Mouse (Mus musculus) gastrocnemius, postnatal 25 days (tissue): Measurements from ENCODE around the gene Satb1. TPM values are rescaled to one million over a fixed set of nuclear protein-coding genes. Genes with fewer than 3 reads are reported as not detected.

Source experiments
- DNase-seq: peaks from one replicate; pipeline ENCODE4 v3.0.0; 2022
- long read RNA-seq, 2 experiments: library from polyadenylated mRNA; stranded (forward); transcript quantifications; one replicate each; pipeline ENCODE4 v2.0.0; 2021
- total RNA-seq, 2 experiments: library from RNA; stranded (reverse); gene quantifications; 1 replicate in 1 of 2; 2 replicates in 1 of 2; pipeline ENCODE4 v1.2.3; 2021

Gene Satb1
- total RNA-seq: 10 to 100 TPM; 64.0 to 78.8 TPM
- long read RNA-seq, experiment 1, full-length matches to known transcripts: 2 of 14 reads
- long read RNA-seq, experiment 1, partial matches to known transcripts: 4 of 14 reads
- long read RNA-seq, experiment 1, other reads (novel, unspliced or antisense): 8 of 14 reads
- long read RNA-seq, experiment 2, full-length matches to known transcripts: 11 of 20 reads
- long read RNA-seq, experiment 2, partial matches to known transcripts: 1 of 20 reads
- long read RNA-seq, experiment 2, other reads (novel, unspliced or antisense): 8 of 20 reads

DNA sequence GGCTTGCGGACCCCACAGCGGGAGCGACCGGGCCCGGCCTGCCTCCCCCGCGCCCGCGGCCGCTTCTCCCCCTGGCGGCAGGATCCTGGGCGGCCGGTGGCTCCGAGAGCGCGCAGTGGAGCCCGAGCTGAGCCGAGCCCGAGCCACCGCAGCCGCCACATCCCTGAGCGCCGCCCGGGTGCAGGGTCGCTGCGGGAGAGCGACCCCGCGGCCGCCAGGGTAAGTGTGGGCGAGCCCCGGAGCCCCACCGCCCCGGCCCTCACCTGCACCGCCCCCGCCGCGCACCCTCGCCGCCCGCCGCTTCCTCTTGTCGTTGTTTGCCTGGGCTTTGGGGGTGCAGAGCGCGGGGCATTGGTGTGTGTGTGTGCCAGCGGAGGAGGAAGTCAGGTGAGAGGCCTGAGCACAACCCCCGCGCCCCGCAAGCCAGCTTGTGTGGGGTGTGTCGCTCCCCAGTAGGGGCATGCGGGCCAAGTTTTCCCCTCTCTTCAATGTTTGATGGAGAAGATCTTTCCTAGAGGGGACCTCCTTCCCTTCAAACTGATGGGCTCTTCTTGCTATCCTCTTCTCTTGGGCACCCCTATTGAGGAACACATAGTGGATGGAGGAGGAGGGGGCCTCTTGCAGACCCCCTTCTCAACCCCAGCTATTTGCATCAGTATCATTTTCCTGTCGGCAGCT, at the start of gene Satb1:
Gene Satb1, minus strand, starts transcription at position 391 of the 678 bp plus-strand sequence.
- peak; percentile 56 for DNase-seq

GRCm38 (mm10) chr17:51882566-51882965, 49.5 kb upstream of the Satb1 start:
- DNase-seq: no peak

GRCm38 (mm10) chr17:51880895-51881622, 48.0 kb upstream of the Satb1 start:
- DNase-seq: no peak

DNA sequence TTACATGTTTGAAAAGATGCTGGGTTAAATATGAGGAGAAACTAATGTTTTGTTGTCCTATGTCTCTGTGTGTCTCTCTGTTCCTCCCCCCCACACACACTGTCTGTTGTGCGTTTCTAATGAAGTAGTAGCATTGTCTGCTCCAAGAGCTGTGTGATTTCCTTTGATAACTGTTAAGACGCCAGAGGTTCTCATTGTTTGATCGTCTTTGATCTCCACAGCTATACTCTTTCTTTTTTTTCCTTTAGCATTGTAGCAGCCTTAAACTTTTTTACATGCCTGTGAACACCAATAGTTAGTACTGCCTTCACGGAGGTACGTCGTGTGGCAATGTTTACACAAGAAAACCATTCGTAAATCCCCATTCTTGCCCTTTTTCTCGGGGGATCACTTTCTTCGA, 47.1 kb upstream of the Satb1 start:
- DNase-seq: no peak

DNA sequence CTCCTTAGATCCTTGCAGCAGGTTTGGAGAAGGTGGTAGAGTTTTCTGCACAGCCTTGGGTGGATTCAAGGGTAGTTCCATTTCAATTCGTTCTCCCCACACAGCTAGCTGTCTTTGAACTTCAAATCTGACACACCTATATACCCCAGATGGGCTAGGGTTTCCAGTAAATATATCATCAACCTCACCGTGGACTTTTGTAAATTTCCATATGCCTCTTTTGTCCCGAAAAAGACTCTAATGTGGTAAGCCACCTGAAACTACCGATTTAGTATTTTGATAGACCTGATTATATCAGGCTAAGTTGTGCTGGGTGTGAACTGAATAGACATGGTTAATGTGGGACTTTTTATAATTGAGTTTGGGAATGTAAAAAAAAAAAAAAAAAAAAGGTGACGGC, 46.6 kb upstream of the Satb1 start:
- no peak for DNase-seq

GRCm38 (mm10) chr17:51879171-51879570, 46.1 kb upstream of the Satb1 start:
- DNase-seq: no peak

DNA sequence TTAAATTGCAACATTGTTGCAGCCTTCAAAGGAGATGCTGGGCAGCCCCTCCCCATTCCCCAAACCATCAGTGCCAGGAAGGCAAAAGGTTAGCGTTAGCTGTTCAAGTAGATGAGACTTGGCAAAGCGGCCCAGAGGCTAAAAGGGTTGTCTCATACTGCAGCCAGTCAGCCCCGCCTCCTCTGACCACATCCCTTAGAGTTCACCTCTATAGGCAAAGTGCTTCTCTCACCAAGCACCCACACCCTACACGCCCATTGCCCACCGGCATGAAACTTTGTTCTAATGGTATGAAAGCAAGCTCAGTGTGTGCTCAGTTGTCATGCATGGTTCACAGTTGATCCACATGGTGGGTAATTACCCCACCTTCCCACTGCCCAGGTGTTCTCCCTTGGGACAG, 43.4 kb upstream of the Satb1 start:
- no peak for DNase-seq

DNA sequence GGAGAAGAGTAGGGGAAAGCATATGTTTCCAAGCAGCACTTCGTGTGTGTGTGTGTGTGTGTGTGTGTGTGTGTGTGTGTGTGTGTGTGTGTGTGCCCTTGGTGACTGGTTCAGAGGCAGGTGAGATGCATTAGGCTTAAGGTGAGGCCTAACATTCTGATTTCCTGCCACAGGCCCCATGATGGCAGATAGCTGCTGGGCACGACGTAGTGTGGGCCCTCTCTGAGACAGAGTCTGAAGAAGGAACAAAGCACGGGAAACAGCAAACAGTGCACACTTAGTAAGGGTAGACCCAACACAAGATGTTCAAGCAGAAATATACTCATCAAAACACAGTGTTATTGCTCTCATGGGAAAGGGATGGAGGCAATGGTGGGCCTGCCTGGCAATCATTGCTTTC, 24.5 kb upstream of the Satb1 start:
- no peak for DNase-seq

DNA sequence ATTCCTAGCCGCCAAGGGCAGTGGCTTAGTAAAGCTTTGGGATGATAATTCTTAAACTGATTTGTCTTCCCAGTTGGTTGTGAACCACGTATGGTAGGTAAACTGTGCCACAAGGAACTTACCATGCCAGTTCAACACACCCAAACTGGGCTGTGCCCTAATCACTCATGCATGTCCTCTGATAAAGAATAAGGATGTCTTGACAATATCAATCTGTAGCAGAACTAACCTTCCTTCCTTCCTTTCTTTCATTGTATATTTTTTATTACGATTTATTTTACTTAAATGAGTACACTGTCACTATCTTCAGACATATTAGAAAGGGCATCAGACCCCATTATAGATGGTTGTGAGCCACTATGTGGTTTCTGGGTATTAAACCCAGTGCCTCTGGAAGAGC, 23.2 kb upstream of the Satb1 start:
- no peak for DNase-seq

DNA sequence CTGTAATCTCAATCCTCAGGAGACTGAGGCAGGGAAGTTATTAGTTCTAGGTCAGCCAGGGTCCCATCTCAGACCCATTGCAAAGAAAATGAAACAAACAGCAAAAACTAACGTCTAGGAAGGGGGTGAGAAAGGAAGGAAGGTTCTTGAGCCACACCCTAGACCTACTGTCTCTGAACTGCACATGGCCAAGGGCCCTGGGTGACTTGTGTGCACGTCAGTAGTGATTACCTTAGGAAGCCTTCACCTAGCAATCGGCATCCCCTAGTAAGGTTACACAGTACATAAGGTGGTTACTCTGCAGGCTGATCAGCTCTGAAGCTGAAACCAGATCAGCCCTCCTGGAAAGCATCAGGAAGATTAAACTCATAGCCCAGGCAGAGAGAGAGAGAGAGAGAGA, 22.2 kb upstream of the Satb1 start:
- no peak for DNase-seq

GRCm38 (mm10) chr17:51853952-51854351, 20.9 kb upstream of the Satb1 start:
- no peak for DNase-seq

DNA sequence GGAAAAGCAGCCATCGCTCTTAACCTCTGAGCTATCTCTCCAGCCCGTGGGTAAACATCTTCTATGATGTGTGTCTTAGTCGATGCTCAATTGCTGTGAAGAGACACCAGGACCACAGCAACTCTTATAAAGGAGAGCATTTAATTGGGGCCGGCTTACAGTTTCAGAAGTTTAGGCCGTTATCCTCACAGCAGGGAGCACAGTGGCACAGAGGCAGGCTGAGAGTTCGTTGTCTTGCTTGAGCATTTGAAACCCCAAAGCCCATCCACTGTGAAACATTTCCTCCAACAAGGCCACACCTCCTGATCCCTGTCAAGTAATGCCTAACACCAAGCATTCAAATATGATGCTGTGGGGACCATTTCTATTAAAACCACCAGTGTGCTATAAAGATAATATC, 7.5 kb upstream of the Satb1 start:
- DNase-seq: no peak

DNA sequence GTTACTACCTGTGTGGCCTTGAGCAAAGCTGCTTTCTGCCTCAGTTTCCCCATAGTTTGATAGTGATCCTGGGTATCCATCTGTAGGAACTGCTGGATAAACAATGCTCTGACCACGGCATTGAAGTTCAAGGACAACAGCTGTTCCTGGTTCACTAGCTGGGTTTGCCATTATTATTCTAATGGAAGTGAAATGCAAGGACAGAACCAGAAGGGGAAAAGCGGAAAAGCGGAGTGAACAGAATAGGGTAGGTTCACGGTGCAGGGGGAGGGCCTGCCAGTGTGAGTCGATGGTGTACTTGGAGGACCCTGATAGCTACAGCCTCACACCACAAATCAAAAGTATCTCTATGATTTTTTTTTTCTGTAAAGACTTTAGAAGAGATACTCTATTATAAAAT, 6.4 kb upstream of the Satb1 start:
- DNase-seq: no peak

DNA sequence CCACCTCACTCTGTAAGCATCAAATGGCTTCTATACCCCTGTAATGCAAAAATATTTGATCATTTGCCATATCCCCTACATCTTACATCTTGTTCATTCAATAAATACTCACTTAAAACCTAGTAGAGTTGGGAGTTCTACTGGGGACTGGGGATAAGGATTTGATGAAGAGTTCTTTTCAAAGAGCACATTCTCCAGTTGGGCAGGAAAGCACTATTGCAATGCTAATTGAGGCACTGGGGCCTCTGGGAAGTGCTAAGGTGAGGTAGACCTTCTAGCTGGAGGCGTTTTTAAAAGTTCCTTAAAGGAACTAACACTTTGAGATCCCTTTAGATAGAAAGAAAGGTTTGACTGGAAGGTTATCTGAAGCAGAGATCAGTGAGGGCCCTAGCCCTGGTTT, 3.8 kb upstream of the Satb1 start:
- no peak for DNase-seq

DNA sequence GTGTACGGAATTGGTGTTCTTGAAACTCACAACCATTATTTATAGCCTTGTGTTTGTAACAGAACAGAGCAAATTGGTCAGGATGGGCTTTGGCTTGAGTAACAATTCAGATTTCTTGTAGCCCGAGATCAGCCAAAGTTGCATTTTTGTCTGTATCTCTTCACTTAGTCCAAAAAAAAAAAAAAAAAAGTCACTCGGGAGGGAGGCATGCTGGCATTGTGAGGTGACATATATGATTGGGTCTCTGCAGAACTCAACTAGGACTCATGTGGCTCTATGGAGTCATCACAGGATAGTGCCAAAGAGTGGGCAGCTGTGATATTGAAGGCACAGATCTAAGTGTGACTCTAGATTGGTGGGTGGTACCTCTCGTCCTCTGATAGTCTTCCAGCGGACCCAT, 3.2 kb upstream of the Satb1 start:
- no peak for DNase-seq

GRCm38 (mm10) chr17:51833578-51834361, 680 bp upstream of the Satb1 start:
- DNase-seq: no peak

GRCm38 (mm10) chr17:51832421-51832875, 642 bp downstream of the Satb1 start:
- DNase-seq: no peak

GRCm38 (mm10) chr17:51831702-51832420, 1.2 kb downstream of the Satb1 start:
- peak; percentile 19 for DNase-seq

GRCm38 (mm10) chr17:51831121-51831701, 1.9 kb downstream of the Satb1 start:
- DNase-seq: no peak

DNA sequence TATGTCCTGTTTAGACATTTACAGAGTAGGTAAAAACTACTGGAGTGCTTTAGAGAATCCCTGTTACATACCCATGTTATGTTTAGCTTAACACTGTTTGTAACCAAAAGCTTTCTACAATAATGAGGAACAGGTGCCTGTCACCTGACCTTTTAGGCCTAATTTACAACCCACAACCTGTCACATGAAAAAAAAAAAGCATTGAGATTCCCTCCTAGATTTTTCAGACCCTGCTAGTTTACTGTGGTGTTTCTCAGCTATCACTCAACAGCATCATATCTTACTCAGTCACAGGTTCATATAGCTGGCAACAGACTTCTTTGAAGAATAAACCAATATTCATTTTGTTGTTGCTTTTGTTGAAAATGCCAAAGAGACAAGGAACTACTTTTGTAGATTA, 3.7 kb downstream of the Satb1 start:
- no peak for DNase-seq

- DNase-seq: no peak
Observed at GRCm38 (mm10) chr17:51827922-51828410, 5.1 kb downstream of the Satb1 start.
